Mouse (Mus musculus) hindlimb bud, embryonic 11.5 days (tissue): ENCODE data around the gene Acsl5.

Source experiments
- DNase-seq: peaks from one replicate; pipeline ENCODE4 v3.0.0-alpha.2; 2012; ENCODE audit warnings: low read depth, low spot score; ENCODE audit errors: extremely low spot score

The Acsl5 gene

DNA sequence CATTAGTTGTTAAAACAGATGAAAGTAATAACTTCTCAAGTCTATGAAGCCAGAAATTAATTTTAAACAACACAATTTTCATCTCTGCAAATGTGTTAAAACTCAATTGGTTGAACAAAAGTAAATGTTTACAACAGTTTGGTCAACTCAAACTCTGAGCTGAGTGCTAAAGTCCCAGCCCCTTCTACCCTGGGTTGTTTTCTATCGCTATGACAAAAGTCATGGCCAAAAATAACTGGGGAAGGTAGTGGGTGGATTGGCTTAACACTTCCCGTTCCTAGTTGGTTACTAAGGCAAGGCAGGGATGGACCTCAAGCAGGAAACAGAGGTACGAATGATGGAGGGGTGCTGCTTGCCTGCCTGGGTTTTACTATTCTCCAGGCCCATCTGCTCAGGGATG is 25.0 kb downstream of the Acsl5 start:
- DNase-seq, result no peak

DNA sequence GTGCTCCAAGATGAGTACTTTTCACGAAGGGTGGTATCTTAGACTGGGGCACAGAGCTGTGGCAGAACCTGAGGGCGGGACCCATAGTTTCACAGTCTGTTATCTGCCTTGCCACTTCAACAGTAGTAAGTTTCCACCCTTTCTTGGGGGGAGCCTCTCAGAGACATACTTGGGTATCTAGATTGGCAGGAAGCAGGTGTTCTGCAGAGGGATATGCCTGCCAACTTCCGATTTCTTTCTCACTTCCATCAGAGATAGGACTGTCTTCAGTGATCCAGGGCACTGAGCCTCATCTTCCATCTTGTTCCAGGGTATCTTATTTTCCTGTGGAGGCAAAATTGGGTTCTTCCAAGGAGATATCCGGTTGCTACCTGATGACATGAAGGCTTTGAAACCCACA is 32.4 kb downstream of the Acsl5 start:
- no peak for DNase-seq

DNA sequence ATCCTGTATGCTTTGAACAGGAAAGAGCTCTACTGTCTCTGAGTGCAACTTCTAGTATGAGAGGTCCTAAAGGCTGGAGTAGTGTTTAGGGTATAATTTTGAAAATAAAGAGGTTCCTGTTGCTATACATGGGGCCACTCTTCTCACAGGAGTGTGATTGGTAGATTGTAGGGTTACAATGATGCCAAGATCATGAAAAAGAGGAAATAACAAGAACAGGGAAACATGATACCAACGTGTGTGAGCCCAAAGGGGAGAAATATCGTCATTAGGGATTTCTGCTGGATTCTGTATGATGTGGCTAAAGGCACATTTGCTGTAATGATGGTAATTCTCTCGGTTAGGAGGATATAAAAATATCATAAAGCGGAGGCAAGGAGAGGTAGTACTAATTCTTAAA is 34.3 kb downstream of the Acsl5 start:
- no peak for DNase-seq

- no peak for DNase-seq
These were observed 37.2 kb downstream of the Acsl5 start for GRCm38 (mm10) chr19:55288974-55289373.

DNA sequence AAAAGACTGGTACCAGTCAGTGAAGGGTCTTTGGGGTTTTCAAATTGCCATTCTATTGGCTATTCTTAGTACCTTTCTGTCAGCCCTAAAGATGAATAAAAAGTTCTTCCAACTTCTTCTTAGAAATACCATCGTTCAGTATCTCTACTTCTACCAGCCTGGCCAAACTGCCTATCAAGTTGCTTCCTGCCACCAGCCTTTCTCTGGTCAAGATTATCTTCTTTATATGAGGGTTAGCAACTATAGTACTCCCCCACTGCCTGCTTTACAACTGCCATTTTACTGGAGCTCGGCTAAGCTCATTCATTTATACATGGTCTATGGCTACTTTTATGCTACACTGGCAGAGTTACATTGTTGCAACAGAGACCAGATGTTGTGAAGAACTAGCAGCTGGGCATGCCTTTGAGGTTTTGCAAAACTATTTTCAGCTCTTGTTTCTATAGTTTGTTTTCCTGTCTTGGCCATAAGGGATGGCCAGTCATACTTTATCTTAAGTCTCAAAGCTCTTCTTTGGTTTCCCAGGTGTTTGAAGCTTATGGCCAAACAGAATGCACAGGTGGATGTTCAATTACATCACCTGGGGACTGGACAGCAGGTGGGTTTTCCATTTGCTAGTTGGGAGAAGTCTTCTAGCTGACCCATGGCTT is 39.0 kb downstream of the Acsl5 start:
- DNase-seq, result no peak

DNA sequence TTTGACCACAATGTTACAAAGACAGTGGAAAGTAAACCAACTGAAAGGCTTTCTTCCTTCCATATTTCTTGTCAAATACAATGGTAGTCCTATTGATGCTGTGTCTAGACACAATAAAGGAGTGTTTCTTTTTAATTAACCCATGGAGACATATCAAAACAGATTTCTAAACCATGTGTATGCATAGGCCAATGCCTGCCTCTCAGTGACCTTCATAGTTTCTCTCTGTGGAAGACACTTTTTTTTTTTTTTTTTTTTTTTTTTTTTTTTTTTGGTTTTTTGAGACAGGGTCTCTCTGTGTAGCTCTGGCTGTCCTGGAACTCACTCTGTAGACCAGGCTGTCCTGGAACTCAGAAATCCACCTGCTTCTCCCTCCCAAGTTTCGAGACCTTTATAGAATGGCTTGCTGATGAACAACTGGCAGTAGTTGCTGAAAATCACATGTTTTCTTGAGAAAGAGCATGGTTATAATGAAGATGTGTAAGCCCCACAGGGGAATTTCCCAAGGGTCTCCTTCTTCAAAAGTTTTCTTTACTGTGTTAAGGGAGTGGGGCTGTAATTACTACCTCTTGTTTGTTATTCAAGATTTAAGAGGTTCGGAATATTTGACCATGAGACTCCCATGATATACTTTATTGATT is 40.6 kb downstream of the Acsl5 start:
- DNase-seq, result no peak

DNA sequence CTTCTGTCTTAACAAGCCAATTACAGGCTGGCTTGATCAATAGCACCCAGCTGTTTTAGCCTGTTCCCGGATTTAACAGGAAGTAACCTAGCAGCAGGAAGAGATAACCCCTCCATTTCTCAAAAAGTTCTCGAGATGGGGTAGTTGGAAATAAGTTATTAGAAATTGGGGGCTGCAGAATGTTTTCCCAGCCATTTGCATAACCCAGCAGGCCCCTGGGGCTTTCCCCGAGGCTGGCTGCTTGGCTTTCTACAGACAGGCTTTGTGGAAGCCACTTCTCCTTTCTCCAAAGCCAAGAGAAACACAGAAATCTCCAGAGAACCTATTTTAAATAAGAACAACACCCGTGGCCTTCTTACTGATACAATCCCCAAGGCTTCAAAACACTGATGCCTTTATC is 41.4 kb downstream of the Acsl5 start:
- DNase-seq, result no peak

DNA sequence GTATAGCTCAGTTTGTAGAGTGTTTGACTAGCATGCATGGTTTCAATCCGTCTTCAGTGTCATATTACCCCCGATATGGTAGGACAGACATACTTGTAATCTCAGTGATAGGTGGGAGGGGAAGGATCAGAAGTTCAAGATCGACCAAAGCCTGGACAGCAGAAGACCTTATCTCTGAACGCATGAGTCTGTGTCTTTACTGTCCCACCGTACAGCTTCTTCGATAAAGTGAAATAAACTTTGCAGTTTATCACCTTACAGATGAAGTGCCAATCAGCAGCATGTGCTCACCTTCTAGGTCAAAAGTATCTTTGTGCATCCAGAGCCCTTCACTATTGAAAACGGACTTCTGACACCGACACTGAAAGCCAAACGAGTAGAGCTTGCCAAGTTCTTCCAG is 43.3 kb downstream of the Acsl5 start:
- no peak for DNase-seq

- DNase-seq, result no peak
These were observed 43.8 kb downstream of the Acsl5 start for GRCm38 (mm10) chr19:55295556-55295955.

DNA sequence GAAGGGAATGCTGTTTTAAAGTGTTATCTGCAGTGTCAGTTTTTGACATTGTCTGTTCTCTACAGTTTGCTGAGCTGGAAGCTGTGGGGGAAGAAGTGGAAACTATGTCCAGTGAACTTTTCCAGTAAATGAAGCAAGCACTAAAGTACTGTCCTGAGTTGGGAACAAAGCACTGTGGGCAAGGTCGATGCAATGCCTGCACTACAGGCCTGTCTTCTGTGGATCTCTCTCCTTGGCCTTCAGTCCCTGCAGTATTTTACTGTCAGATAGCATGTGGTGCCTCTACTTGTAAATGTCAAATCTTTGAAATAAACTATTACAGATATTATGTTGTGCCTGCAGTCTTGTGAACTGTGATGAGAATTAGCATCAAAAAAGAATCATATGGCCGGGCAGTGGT is 44.6 kb downstream of the Acsl5 start:
- no peak for DNase-seq

- DNase-seq, result no peak
These were observed 45.8 kb downstream of the Acsl5 start for GRCm38 (mm10) chr19:55297489-55297888.

DNA sequence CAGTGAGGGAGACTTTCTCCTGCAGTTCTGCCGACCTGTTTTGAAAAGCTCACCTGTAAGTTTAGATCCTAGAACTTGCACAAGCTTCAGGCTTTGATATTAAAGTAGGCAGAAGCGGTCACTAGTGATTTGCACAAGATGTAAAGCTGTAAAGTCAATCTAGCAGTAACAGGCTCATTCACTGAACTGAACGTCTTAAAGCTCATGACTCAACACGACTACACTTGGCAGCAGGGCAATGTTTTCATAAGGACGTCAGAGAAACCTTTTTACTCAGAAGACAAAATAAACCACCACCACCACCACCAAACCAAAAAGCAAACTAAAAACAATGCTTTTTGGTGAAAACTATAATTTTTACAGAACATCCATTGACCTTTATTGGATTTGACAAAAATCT is 46.2 kb downstream of the Acsl5 start:
- no peak for DNase-seq

GRCm38 (mm10) chr19:55299378-55299777 is 47.6 kb downstream of the Acsl5 start:
- no peak for DNase-seq

DNA sequence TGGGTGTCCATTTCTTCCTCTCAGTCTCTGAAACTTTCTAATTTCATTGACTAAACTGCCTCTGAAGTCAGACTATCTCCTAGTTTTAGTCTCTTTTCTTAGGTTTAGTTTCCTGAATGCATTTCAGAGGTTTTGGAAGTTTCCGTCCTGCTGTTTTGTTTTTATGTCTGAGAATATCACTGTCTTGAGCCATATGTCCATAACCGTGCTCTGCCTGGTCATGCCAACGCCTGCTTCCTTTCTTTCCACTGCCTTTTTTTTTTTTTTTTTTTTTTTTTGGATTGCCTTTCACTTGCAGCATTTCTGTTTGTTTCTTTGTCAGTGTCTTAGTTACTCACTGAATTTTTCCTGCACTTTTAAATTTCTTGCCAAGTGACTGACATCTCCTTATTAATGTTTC is 48.8 kb downstream of the Acsl5 start:
- DNase-seq, result no peak

- no peak for DNase-seq
These were observed 53.3 kb downstream of the Acsl5 start for GRCm38 (mm10) chr19:55305024-55305423.

- no peak for DNase-seq
These were observed 60.1 kb downstream of the Acsl5 start for GRCm38 (mm10) chr19:55311874-55312273.

- no peak for DNase-seq
These were observed 61.9 kb downstream of the Acsl5 start for GRCm38 (mm10) chr19:55313649-55314048.

- no peak for DNase-seq
These were observed 63.8 kb downstream of the Acsl5 start, which contains the start of gene Zdhhc6 for GRCm38 (mm10) chr19:55315452-55316108. TSS of gene Zdhhc6 (minus strand) at chr19:55316032.

DNA sequence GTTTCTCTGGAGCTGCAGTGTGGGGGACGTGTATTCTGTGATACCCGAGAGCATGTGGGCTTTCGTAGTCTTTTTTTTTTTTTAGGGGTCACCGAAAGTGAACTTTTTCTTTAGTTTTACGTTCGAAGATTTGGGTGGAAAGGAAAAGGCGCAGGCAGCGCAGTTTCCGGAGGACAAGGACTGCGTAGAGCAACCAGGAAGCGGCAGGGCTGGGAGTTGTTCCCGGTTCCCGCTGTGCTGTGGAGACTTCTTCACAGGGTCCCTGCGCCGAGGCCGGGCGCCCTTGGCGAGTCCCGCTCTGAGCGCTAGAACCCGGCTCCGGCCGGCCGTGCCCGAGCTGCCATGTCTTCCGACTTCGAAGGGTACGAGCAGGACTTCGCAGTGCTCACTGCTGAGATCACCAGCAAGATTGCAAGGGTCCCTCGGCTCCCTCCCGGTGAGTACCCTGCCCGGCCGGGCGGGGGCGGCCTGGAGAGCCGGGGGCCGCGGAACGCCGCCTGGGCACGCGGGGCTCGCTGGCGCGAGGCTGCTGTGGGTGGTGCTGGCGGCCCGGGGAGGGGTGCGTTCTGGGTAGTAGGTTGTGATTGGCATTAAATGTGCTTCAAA is 64.5 kb downstream of the Acsl5 start, which contains the start of gene Vti1a:
Vti1a (plus strand) TSS at position 187 of the 606 bp plus-strand sequence.
- DNase-seq, result peak; percentile 94

- no peak for DNase-seq
These were observed 65.2 kb downstream of the Acsl5 start for GRCm38 (mm10) chr19:55316901-55317300.

- no peak for DNase-seq
These were observed 67.3 kb downstream of the Acsl5 start for GRCm38 (mm10) chr19:55319036-55319435.

- DNase-seq, result no peak
These were observed 67.8 kb downstream of the Acsl5 start for GRCm38 (mm10) chr19:55319521-55319920.
